Mouse (Mus musculus): ENCODE results near the gene Cdh6.

The Cdh6 gene

GRCm38 (mm10) chr15:13155820-13156219 is 17.7 kb downstream of the Cdh6 start:
- DNase-seq (ENCODE audit: low spot score): no peak

DNA sequence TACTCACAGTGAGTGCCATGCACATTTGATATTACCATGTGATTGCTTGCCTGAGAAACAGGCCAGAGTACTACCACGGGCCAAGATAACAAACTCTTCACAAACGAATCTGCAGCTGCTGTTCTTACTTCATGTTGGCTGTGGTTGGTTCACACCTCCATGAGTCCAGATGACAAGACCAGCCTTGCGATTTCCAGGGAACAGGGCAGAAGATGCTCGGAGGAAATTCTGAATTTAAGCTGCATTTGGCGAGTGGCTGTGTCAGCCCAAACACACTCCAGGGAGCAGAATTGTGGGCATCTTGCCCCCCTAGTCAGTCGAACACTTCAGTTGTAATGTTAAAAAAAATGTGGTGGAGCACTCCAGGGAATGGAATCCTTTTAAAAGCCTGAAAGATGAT is 18.1 kb downstream of the Cdh6 start:
- no peak for DNase-seq (ENCODE audit: low spot score)

- DNase-seq (ENCODE audit: low spot score): no peak
Observed at GRCm38 (mm10) chr15:13141983-13142382, 31.5 kb downstream of the Cdh6 start.

- DNase-seq (ENCODE audit: low spot score): no peak
Observed at GRCm38 (mm10) chr15:13139662-13140061, 33.8 kb downstream of the Cdh6 start.

DNA sequence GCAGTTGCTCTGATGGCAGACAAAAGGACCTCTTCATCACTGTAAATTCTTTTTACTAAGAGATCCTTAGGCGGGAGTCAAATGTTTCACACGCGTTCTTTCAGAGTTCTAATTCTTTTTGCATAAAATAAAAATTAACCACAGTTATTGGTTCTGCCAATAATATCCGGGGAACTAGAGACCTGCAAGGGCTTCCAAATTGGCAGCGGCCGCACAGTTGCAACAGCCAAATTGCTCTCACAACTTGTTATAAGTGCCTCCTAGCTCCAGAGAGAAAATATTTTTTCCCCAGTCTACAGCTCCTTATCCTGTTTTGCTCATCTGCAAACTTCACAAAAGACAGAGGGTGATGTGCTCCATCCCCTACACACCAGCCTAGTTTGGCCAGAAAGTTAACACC is 36.3 kb downstream of the Cdh6 start:
- no peak for DNase-seq (ENCODE audit: low spot score)

DNA sequence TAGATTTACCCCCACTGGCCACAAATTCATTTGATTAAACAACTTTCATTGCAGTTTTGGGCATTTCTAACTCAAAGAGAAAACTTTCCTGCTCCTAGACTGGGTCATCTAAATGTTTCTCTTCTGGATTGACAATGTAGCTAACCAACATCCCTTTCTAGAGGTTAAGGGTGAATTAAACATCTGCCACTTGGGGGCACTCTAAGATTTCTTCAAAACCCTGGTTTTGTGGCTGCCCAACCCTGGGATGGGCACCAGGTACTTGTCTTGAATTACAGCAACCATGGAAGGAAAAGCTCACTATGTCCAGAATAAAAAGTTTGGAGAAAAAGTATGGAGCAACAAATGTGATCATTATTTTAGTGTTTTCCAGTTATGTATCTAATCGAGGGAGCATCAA is 39.4 kb downstream of the Cdh6 start:
- peak; percentile 21 for DNase-seq (ENCODE audit: low spot score)

GRCm38 (mm10) chr15:13133370-13133769 is 40.1 kb downstream of the Cdh6 start:
- DNase-seq (ENCODE audit: low spot score): no peak

GRCm38 (mm10) chr15:13132493-13132892 is 41.0 kb downstream of the Cdh6 start:
- DNase-seq (ENCODE audit: low spot score): no peak

DNA sequence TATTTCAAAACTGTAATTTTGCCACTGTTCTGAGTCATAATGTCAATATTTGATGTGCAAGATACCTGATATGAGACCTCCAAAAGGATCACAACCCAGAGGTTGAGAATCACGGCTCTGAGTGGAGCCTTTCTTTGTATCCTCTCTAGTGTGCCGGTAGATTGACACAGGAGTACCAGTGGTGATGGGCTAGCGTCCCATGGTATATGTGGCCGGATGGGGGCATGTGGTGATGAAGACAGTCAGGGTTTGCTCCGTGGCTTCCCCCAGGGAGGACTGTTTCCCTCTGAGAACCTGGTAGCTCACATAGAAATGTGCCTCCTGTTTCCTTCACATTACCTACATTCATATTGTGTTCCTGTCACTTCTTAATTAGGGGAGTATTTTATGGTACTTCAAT is 43.2 kb downstream of the Cdh6 start:
- no peak for DNase-seq (ENCODE audit: low spot score)

- DNase-seq (ENCODE audit: low spot score): no peak
Observed at GRCm38 (mm10) chr15:13100341-13100740, 73.1 kb downstream of the Cdh6 start.

- no peak for DNase-seq (ENCODE audit: low spot score)
Observed at GRCm38 (mm10) chr15:13097861-13098260, 75.6 kb downstream of the Cdh6 start.

- DNase-seq (ENCODE audit: low spot score): no peak
Observed at GRCm38 (mm10) chr15:13095406-13095805, 78.1 kb downstream of the Cdh6 start.

- DNase-seq (ENCODE audit: low spot score): no peak
Observed at GRCm38 (mm10) chr15:13094881-13095256, 78.6 kb downstream of the Cdh6 start.

GRCm38 (mm10) chr15:13093954-13094880 is 79.3 kb downstream of the Cdh6 start:
- no peak for DNase-seq (ENCODE audit: low spot score)

GRCm38 (mm10) chr15:13092064-13092463 is 81.4 kb downstream of the Cdh6 start:
- DNase-seq (ENCODE audit: low spot score): no peak

DNA sequence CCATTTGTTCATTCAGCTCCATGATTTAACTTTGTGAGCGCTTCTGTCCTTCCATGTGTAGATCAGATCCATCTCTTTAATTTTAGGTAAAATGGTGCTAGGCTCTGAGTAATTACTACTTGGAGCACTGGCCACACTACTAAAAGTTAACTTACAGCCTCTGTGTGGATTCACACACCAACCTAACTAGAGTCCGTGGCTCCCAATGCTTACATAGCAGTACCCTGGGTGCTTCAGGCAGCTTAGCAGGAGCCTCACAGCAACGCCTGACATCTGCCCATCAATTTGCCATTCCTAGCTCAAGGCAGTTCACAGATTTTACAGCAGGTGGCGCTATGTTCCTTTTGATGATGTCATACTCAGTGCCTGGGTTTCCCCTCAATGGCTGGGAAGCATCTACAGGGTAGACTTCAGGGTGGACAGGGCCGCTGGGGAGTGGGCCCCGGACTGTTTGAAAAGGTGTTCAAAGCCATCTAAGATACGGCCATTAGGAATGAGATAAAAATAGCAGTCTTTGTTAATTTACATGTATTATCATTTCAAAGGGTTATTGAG is 84.9 kb downstream of the Cdh6 start:
- peak; percentile 34 for DNase-seq (ENCODE audit: low spot score)

GRCm38 (mm10) chr15:13084746-13085145 is 88.7 kb downstream of the Cdh6 start:
- no peak for DNase-seq (ENCODE audit: low spot score)

DNA sequence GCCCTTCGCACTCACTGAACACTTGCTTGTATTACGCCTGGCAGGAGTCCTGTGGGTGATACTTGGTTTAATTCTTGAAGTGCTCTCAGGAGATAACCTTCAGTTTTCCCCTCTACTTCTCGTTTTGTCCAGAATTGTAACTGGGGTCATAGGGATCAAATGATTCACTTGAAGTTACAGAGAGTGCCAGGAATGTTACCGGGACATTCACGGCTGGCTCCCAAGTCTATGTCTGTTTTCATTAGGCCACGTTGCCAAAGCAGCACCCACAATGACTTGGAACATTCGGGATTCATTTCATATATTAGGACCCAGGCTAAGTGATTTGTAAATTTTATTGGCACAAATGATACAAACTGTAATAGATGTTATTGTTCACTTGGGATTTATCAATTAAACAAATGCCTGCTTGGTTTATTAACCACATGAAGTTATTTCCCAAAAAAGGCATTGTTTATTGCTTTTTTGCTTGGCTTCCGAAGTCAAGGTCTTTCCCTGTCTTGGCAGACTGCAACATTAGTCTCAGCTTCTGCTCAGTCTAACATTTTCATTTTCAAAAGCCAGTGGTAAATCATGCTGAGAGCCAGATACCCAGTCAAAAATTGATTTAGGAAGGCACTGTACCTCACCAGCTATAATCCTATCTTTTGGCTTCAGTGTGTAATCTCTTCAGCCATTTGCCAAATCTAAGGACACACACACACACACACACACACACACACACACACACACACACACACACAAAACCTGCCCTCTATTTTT is 96.4 kb downstream of the Cdh6 start:
- no peak for DNase-seq (ENCODE audit: low spot score)

- DNase-seq (ENCODE audit: low spot score): no peak
Observed at GRCm38 (mm10) chr15:13074047-13074446, 99.4 kb downstream of the Cdh6 start.

DNA sequence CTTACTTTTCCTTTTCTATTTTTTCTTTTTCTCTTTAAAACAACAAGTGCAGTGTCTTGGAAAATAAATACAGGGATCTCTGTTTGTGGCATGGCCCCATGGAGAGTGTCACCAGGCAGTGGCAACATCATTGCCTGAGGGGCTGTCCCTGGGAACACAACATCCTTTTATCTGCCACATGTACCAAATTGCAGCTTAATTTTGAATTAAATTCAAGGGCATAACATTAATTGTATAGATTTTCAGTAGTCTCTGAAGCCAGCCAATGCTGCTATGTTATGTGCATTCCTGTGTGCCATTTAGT is 105.3 kb downstream of the Cdh6 start:
- no peak for DNase-seq (ENCODE audit: low spot score)

- no peak for DNase-seq (ENCODE audit: low spot score)
Observed at GRCm38 (mm10) chr15:13067429-13068212, 105.9 kb downstream of the Cdh6 start.

DNA sequence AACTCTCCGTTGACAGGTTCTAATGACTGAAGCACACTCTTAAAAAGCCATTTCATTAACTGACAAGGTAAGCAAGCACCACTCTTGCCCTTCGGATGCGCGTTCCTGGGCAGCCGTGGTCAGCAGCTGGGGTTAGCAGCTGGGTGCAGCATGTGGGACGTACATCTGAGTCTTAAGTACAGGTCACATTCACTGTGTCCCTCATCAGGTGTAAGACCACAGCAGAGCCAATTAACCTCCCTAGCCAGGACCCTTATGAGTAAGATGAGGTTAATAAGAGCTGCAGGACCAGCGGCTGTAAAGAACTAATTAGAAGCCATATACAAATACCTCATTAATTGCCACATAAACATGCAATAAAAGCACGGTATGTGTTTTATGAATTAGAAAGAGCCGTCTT is 106.7 kb downstream of the Cdh6 start:
- DNase-seq (ENCODE audit: low spot score): no peak

All from ovary, postnatal 14 days (tissue).